Mouse (Mus musculus) c-Kit-negative CD71-positive TER-119-positive erythroid progenitor cells, embryonic 14.5 days (primary cell): Measurements from ENCODE around the gene Ttn.
"Not testable (repeated sequence)": the region's sequence is repeated elsewhere in the genome, so short reads cannot be mapped to it uniquely, and the experiment has no call there.

Source experiments
- DNase-seq: peaks from one replicate; pipeline ENCODE4 v3.0.0-alpha.2; 2013; ENCODE audit warnings: low read depth, low spot score

Gene Ttn

DNA sequence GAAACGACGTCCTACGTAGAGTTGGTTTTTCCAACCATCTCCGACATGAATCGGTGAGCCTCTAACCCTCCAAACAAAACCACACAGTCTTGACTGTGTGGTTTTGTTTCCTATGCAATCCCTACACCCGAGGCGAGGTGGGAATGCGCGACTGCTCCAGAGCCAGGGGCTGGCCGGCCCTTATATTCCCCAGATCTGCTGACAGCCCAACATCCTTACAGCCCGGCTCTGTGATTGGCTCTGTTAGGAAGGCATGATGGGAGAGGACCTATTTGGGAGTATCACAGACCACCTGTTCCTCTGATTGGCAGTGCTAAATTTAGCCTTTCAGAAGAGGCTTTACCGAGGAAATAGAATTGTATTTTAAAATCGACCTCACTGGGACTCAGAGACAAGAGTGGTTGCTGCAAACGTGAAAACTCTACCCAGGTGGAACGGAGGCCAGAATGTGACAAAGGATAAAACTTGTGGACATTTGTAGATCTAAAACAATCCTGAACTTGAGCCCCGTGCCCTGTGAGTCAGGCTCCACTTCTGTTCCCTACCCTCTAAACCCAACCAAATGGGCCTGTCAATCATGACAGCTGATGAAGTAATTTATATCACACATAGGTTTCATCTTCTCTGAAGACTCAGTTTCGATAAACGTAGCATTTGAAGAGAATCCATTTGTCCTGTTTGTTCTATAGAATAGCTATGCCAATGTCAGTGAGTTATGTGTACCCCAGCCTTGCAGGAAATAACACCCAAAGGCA, at the start of gene Ttn:
TSS of gene Ttn (minus strand) at position 157 of the 755 bp plus-strand sequence.
- DNase-seq = no peak

GRCm38 (mm10) chr2:77020649-77021048, 38.3 kb upstream of the Ttn start:
- no peak for DNase-seq

DNA sequence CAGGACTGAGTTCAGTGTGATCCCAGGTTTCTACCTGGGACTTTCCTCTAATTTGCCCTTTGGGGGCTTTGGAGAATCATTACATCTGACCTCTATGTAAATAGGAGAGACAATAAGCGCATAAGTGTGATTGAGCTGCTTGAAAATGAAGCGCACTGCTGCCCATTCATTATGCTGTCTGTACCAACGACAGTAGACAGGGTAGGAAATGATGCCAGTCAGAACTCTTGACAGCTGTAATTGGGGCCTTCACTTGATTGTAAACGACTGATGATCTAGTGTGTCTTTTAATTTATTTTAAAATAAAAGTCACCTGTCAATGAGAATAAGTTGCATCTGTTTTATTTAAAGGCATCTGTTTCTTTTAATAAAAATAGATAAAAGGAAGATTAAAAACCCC, 35.4 kb upstream of the Ttn start:
- no peak for DNase-seq

DNA sequence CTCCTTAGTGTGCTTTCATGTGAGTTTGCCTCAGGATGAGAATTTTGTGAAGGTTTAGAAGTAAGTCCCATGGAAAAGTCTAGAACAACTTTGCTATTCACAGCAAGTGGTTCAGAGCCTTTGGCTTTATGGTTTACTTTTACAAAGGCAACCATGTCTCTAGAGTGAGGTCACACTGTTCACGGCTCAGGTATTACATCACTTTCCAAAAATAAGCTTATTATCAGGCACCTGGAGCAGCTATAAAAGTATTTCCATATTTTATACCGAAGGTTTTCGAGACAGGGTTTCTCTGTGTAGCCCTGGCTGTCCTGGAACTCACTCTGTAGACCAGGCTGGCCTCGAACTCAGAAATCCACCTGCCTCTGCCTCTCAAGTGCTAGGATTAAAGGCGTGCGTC, 31.1 kb upstream of the Ttn start:
- not testable (repeated sequence) for DNase-seq

GRCm38 (mm10) chr2:77011981-77012380, 29.6 kb upstream of the Ttn start:
- DNase-seq = no peak

GRCm38 (mm10) chr2:77007015-77007414, 24.7 kb upstream of the Ttn start:
- DNase-seq = no peak

GRCm38 (mm10) chr2:77003148-77003547, 20.8 kb upstream of the Ttn start:
- DNase-seq = no peak

DNA sequence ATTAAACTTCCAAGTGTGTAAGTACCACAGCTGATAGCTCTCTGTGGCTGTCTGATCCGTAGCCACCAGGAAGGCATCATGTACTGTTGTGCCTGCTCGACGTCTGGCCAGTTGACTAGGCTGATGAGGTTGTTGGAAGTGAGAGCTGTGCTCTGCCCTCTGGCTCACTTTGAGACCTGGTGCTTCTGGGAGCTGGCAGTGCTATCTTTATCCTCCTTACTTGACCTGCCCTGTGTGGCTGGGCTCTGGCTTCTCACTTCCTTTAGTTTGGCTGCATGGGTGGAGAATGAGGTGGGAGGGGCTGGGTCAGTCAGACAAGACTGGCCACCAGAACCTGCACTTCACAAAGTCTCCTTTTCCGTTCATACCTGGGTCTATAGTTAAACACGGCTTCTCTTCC, 16.0 kb upstream of the Ttn start:
- DNase-seq = no peak

- no peak for DNase-seq
Measured at GRCm38 (mm10) chr2:76992493-76993201, 10.3 kb upstream of the Ttn start.

- no peak for DNase-seq
Measured at GRCm38 (mm10) chr2:76987317-76987716, 5.0 kb upstream of the Ttn start.

DNA sequence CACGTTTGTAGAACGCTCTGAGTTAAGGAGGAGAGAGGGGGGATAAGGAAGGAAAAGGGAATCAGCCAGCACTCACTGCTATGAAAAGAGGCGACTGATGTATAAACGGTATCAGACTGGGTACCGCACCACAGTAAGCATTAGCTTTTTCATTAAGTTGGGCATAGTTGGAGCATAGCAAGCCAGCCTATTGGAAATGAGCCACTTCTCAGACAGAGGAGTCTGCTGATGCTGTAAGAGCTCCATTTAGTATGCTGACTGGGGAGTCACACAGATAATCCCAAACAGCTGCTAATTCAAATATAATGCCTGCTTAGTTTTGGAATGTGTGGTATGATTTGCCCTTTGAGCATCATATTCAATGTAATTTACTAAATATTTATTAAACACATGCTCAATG, 2.0 kb upstream of the Ttn start:
- no peak for DNase-seq

GRCm38 (mm10) chr2:76983601-76984000, 1.3 kb upstream of the Ttn start:
- no peak for DNase-seq

DNA sequence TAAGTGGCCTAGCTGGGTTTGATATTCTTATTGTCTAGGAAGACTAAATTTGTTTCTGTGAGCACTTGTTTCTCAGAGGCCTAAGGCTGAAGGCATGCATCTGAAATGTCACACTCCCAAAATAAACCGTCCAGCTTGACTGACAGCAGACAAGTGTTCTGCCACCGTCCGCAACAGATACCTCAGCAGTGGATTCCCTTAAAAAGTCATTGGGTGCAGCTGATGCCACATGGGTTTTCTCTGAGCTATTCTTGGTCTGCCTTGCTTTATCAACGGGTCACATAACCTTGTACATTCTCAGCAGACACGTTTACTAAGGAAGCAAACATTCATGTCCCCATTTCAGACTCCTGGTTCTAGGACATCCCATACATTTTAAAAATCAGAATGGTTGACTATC, 630 bp downstream of the Ttn start:
- DNase-seq = no peak

DNA sequence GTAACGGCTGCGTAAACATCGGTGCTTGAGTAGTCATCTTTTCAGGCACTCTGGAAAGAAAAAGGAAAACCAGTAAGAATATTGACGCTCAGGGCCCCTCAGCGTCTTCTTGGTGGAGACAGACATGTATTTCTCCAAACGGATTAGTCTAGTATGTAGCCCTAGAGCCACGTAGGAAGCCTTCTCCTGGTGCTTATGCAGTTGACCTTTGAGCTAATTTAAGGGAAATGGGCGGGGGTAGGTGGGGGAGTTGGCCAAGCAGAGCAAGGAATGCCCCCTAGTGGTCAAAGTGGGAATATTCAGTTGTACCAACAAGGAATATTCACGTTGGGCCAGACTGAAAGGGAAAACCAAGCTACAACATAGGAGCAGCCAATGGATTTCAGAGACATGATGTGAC, 2.2 kb downstream of the Ttn start:
- DNase-seq = no peak

GRCm38 (mm10) chr2:76977650-76978049, 4.7 kb downstream of the Ttn start:
- no peak for DNase-seq

DNA sequence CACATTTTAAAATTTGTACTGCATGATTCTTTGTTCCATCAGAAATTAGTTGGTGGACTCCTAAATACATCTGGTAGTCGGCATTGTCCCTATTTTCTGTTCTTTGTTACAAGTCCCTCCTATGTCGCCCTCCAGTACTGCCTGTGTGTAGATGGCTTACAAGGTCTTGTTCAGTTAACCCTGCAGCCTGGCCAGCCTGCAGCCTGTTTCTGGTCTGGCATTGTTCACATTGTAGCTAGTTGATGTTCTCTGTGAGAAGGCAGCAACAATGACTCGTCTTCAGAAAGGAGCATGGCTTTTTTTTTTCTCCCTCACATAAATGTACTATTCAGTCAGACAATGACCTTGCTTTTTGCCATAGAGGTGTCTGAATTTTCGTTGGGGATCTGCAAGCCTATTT, 10.3 kb downstream of the Ttn start:
- no peak for DNase-seq

- DNase-seq = no peak
Measured at GRCm38 (mm10) chr2:76971069-76971468, 11.3 kb downstream of the Ttn start.

DNA sequence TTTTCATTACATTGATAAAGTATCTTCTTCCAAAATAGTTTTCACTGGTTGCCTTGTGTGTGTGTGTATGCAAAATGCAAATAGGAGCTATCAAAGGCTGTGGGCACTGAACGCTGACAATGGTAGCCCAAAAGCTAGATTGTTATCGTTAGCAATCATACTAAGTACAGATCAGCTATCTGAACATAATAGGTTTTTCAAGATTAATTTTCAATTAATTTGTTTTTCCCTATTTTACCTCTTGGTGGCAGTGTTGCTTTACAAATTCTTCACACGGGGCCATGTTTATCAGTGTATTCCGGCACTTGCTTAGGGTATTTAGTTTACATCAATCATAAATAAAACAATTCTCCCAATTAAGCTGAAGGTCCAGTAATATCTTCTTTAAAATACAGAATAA, 11.7 kb downstream of the Ttn start:
- DNase-seq = no peak

DNA sequence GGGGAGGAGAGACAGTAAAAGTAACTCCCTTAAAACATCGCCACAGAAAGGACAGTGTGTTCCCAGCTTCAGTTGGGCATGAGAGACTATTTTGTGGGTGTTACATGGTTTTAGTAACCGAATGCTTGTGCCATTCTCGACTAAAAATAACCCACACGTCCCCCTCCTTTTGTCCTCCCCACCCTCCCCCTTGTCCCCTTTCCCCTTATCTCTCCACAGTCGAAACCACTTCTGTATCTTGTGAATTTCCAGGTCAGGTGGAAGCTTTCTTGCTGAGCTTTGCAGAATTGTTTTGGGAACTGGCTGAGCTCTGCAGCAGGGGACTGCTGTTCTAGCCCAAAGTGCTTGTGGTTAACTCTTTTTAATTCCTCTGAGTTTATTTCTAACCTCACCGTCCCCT, 12.1 kb downstream of the Ttn start:
- DNase-seq = no peak

- DNase-seq = no peak
Measured at GRCm38 (mm10) chr2:76969637-76970036, 12.7 kb downstream of the Ttn start.

GRCm38 (mm10) chr2:76968919-76969318, 13.4 kb downstream of the Ttn start:
- DNase-seq = no peak

DNA sequence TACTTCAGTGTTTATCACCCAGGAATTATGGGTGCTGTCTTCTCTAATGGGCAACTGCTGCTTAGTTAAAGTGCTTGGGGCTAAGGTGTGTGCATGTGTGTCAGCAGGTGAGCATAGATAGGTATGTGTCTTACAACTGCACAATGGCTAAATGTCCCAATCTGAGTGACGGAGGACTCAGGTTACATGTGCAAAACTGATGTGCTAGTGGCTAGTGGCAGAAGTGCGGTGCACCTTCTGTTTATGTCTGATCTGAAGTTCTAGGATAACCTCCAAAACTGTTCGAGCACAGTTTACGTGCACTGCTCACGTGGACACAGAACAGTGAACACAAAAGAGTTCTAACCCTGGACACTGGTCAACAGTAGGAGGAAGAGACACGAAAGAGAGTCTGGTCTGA, 15.8 kb downstream of the Ttn start:
- DNase-seq = no peak

- DNase-seq = no peak
Measured at GRCm38 (mm10) chr2:76966013-76966412, 16.3 kb downstream of the Ttn start.
